Mouse (Mus musculus) lung, postnatal 14 days (tissue): ENCODE measurements around the gene Ddx50.

ENCODE experiments used
- DNase-seq: peaks from one replicate; pipeline ENCODE4 v3.0.0; 2021

The Ddx50 gene

DNA sequence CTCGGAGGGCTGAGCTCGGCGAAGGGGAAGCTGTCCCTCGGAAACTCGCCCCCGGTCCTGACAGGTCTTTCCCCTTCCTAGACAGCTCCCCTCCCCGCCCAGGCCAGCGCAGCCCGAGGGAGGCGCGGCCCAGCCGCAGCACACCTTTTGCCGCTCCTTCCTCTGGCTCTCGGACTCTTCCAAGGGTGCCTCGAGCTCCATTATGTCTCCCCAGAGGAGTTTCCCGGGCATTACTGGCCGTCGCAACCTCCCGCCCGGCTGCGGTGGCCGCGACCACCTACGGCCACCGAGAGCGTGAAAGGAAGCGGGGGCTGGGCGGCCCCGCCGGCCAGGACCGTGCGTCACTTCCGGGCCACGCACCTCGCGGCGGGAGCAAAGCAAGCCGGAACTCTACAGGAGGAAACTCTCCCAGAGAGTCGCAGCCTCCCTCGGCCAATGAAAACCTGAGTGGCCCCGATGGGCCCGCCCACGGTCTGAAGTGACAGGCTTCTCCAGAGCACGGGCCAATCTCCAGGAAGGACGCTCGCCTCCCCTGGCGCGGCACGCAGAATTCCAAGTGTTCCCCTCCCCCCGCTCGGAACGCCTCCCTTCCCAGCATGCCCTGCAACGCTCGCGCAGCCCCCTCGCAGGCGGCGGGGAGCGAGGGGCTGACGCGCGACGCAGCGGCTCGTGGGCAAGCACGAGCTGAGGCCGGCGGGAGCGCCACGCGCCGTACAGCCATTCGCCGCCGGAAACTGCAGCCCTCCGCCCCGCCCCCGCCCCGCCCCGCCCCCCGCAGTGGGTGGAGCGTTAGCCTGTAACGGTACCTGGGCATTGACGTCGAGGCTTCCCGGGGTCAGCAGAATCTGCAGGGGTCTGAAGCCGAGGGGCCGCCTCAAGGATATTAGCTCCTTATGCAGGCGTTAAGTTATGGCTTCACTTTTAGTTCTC lies at the start of gene Ddx50:
Gene Ddx50, minus strand, starts transcription at position 338 of the 930 bp plus-strand sequence.
- peak; percentile 98 for DNase-seq

GRCm38 (mm10) chr10:62692771-62693170 lies 41.8 kb upstream of the Ddx50 start:
- no peak for DNase-seq

DNA sequence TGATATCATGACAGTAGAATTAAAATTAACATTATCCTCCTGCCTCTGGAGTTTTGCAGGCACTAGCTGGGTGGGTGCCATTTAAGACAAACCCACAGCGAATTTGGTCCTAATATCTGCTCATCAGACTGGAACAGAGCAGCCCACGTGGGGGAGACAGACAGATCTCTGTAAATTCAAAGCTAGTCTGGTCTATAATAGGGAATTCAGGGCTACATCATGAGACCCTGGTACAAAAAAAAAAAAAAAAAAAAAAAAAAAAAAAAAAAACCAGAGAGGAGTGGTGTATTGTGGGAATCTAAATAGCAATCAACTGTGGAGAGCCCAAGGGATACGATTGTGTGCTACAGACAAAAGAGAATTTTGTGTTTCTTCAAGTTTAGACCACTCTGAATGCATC lies 41.2 kb upstream of the Ddx50 start:
- no peak for DNase-seq

DNA sequence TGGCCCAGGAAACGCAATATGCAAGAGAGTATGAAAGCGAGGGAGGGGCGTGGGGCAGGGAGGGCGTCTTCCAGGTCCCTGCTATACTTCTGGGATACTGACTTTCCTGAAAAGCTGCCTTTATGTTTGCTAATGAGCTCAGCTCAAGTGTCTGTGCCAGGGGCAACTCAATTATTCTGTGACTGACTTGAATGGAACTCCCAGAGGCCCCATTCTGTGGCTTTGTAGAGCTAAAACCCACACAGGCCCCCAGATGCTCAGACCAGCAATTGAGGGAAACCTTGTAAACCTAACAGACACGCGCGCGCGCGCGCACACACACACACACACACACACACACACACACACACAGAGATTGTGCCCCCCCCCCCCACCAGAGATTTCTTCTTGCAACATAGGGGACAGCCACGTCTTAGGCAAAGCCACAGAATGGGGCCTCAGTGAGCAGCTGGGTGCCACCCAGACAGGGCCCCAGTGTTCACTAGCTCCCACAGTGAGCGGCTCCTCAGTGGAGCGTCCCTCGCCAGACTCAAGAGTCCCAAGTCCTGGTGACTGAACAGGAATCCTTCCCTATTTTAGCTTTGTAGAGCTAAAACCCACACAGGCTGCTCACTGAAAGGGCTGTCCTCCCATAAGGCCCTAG lies 36.1 kb upstream of the Ddx50 start:
- no peak for DNase-seq

DNA sequence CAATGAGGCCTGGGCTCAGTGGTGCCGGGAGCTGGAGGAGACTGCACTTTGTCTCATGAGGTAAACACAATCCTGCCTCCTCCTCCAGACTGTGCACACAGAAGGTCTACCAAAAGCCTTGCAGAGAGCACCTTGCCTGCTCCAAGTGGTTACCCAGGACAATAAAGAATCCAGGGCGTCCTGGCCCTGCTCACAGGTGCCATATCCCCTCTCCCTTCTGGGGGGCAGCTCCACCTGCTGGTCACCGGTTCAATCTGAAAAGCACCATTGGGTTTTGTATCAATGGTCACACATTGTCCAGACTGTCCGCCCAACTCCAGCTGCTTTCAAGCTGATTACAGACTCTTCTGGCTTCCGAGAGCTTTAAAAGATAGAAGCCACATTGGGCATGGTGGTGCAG lies 32.0 kb upstream of the Ddx50 start:
- DNase-seq: peak; percentile 55

- no peak for DNase-seq
Observed at GRCm38 (mm10) chr10:62679833-62680232, 28.8 kb upstream of the Ddx50 start.

DNA sequence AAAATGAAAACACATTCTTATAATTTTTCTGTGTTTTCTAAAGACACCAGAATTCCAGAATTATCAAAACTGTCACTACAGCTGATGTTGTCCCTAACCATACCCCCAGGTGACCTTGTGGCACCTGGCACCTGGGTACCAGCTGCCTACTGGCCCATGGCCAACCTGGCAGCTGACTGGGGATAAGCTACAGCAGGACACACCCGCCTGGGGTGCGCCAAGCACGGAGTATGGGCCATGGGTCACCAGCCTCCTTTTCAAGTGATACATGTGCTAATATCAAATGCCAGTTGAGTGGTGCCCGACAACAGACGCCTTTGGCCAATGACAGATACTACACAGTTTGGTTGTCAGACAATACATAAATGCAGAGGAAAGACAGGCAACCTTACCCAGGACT lies 26.3 kb upstream of the Ddx50 start:
- no peak for DNase-seq

DNA sequence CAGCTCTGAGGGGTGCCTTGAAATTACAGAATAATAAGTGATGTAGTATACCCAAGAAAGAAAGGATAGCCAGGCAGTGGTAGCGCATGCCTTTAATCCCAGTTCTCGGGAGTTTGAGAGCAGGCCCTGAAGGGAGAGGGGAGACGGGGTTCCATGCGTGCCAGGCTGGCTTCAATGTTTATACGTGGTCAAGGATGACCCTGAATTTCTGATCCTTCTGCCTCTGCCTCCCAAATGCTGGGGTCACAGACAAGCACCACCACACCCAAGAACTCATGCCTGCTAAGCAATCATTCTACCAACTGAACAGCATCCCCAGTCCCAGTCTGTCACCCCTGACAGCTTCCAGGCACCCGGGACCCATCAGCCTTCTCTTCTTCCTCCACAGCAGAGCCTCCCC lies 25.2 kb upstream of the Ddx50 start:
- no peak for DNase-seq

GRCm38 (mm10) chr10:62672359-62672758 lies 21.3 kb upstream of the Ddx50 start:
- DNase-seq: no peak

DNA sequence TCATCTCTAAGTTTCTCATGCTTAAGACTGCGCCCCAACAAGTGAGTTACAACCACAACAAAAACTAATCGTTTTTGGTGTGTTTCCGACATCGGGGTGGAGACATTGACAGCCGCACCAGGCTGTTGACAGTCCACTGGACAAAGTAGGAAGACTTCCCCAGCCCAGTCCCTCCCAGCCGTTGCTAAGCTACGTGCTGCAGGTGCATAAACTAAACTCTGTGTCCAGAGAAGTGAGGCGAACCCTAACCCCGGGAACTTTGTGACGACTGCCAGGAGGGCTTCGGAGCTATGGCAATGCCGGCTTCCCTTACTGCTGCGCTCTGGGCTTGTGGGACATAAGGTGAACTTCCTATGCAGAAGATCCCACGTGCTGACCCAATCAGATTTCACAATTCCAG lies 18.2 kb upstream of the Ddx50 start:
- no peak for DNase-seq

DNA sequence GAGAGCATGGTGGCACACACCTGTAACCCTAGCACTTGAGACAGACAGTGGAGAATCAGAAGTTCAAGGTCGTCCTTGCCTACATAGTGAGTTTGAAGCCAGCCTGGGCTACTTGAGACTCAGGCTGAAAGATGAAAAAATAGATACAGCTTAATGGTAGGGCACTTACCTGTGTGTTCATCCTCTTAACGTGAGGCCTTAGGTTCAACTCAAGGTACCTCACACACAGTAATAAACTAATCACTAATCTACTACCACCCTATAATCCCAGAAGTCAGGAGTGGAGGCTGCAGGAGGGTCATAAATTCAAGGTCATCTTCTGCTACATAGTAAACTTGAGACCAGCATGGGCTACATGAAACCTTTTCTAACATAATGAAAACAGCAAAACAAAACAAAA lies 17.4 kb upstream of the Ddx50 start:
- DNase-seq: no peak

DNA sequence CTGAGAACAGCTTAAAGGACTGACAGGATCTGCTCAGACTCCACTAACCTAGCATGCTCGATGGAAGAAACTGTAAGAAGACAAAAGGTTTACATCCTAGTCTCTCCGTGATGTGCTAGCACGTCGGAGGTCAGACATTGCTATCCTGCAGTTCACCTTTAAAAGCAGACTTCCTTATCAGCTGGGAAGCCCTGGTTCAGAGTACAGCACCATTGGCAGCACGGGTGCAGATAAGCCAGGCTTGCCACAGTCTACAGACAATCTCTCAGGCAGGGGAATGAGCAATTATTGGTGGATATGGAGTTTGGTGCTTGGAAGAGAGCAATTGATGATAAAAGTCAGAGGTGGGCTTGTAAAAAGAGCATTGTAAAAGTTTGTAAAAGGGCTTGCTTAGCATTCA lies 17.0 kb upstream of the Ddx50 start:
- no peak for DNase-seq

- DNase-seq: peak; percentile 64
Observed at GRCm38 (mm10) chr10:62664963-62665590, 14.1 kb upstream of the Ddx50 start.

DNA sequence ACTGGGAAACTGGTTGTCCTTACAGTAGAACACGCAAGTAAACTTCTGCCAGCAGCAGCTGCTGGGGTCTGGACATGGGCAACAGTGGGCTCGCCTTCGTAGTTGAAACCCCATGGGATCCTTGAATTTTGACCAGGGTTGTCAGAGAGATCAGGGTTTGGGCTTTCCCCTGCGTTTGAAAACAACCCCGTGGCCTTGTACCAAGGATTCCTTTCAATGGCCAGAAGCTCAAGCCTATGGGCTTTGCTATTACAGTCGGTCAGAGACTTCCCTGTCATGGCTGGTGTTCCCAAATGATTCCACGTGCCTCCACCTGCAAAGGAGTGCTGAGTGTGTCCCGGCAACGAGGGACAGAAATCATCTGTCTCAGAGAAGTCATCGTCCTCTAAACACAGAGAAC lies 13.2 kb upstream of the Ddx50 start:
- DNase-seq: no peak

- no peak for DNase-seq
Observed at GRCm38 (mm10) chr10:62656711-62657110, 5.7 kb upstream of the Ddx50 start.

GRCm38 (mm10) chr10:62651961-62652360 lies 943 bp upstream of the Ddx50 start:
- DNase-seq: no peak

- no peak for DNase-seq
Observed at GRCm38 (mm10) chr10:62650358-62650782, 648 bp downstream of the Ddx50 start.

DNA sequence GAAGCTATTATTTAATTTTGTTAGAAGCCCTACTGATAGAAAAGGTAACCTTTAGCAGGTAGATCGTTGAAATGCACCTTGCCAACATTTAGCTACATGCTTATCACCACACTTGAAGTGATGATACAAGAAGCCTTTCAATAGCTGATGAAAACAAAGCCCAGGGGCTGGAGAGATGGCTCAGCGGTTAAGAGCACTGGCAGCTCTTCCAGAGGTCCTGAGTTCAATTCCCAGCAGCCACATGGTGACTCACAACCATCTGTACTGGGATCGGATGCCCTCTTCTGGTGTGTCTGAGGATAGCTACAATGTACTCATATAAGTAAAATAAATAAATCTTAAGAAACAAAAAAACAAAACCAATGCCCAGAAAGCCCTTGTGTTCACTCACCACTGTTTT lies 46.9 kb downstream of the Ddx50 start:
- no peak for DNase-seq

DNA sequence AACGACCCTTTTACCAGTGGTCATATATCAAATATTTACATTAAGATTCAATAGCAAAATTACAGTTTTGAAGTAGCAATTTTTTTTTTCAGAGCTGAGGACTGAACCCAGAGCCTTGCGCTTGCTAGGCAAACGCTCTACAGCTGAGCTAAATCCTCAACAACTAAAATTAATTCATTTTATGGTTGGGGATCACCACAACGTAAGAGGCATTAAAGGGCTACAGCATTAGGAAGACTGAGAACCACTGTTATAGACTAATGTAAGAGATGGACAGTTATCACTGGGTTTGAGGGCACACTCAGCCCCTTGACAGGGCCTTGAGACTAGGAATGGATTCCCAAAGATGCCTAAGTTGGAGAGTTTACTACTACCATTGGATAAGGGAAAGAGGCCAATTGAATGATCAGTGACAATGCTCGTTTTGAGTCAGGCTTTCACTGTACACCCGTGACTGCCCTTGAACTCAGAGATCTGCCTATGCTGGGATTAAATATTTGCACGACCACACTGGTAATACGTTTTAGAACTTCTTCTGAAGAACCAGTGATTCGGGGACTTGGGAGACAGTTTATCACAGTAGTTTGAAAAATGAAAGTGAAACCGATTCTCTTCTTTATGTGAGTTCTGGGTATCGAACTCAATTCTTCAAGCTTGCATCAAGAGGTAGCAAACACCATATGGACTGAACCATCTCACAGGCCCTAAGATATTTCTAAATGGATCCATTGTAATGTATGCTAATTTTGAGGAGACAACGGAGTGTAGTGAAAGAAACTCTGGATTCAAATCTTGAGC lies 47.6 kb downstream of the Ddx50 start:
- no peak for DNase-seq

DNA sequence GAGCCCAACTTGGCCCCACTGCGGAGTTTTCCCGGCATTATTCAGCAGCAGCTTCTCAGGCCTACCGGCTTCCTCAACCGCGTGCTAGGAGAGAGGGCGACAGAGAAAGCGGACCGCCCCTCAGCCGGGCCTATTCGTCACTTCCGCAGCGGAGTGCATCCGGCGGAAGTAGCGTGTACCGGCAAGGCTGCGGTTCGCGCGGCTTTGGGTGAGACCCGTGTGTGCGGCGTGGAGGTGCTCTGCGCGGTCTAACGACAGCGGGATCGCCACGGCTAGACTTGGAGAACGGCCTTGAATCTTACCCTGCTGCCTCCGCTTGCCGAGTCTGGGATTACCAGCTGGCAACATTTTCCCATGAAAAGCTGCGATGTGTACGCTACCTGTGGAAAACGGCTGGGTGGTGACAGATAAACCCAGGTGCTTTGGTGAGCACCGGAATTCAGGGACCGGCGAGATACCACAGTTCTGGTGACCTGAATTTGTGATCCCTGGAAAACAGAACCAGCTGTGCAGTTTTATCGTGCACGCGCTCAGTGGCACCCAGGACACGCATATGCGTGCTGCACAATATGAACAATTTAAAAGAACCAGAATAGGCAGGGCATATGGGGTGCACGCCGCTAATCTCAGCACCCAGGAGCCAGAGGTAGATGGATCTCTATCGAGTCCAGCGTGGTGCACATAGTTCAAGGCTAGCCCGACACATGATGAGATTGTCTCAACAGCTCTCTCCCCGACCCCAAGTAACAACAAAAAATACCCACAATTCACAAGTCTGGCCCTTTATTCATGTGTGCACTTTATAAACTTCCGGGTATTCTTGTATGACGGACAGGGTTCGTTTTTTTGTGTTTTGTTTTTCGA lies 48.6 kb downstream of the Ddx50 start, which contains the start of gene Ddx21:
Gene Ddx21, minus strand, starts transcription at position 105 of the 864 bp plus-strand sequence.
- peak; percentile 90 for DNase-seq

DNA sequence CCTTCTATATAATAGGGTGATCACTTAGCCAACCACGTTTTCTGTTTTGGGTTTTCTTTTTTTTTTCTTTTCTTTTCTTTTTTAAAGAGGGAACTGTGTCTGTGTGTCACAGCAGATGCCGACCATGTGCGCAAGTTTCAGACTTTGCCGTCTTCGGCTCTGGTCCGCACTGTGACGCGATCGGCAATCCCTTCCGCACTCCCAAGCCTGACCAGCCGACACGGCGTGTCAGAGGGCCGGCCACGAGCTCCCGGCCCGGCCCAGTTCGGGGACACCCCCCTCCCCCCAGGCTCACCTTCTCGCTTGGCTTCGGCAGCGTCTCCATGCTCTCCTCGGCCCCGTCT lies 49.2 kb downstream of the Ddx50 start:
- no peak for DNase-seq
